Mouse (Mus musculus) C2C12 (cell line): Measurements from ENCODE around the gene Cfap100. TPM values are rescaled to one million over a fixed set of nuclear protein-coding genes. Genes with fewer than 3 reads are reported as not detected.

Experiments used
- H3K27me3 ChIP-seq: one replicate; pipeline ENCODE4 v1.6.1; 2011; ENCODE audit not compliant: control insufficient read depth, insufficient read depth, insufficient read length
- H3K36me3 ChIP-seq: one replicate; pipeline ENCODE4 v1.6.1; 2011; ENCODE audit not compliant: control insufficient read depth, insufficient read depth
- H3K4me3 ChIP-seq: one replicate; pipeline ENCODE4 v1.5.1; 2011; ENCODE audit warnings: mild to moderate bottlenecking, control low read depth; ENCODE audit not compliant: poor library complexity, insufficient read depth, severe bottlenecking
- H3K79me2 ChIP-seq: one replicate; pipeline ENCODE4 v1.6.1; 2011; ENCODE audit not compliant: control insufficient read depth, insufficient read depth
- H3K79me3 ChIP-seq: one replicate; pipeline ENCODE4 v1.6.1; 2011; ENCODE audit warnings: low read depth, control low read depth
- H3ac ChIP-seq: one replicate; pipeline ENCODE3; 2011; ENCODE audit warnings: low read depth; ENCODE audit not compliant: control insufficient read depth, insufficient read length
- CEBPB ChIP-seq: IDR thresholded peaks from one replicate; pipeline ENCODE4 v1.6.1; 2011; ENCODE audit warnings: low read depth, mild to moderate bottlenecking, control low read depth, moderate library complexity
- CTCF ChIP-seq: IDR thresholded peaks from one replicate; pipeline ENCODE4 v1.5.1; 2011; ENCODE audit not compliant: control insufficient read depth, insufficient read depth, insufficient read length
- FOSL1 ChIP-seq: IDR thresholded peaks from one replicate; pipeline ENCODE4 v1.8.0; 2011; ENCODE audit warnings: mild to moderate bottlenecking, low read length; ENCODE audit not compliant: poor library complexity, insufficient read depth, severe bottlenecking
- MAX ChIP-seq: IDR thresholded peaks from one replicate; pipeline ENCODE4 v1.6.1; 2011; ENCODE audit warnings: mild to moderate bottlenecking, control low read depth
- MYOD1 ChIP-seq: IDR thresholded peaks from one replicate; pipeline ENCODE4 v1.6.1; 2011; ENCODE audit warnings: low read depth; ENCODE audit not compliant: control insufficient read depth, insufficient read length
- MYOG ChIP-seq: IDR thresholded peaks from one replicate; pipeline ENCODE4 v1.6.1; 2011; ENCODE audit not compliant: control insufficient read depth, insufficient read length; ENCODE audit errors: extremely low read depth
- USF1 ChIP-seq: IDR thresholded peaks from one replicate; pipeline ENCODE4 v1.6.1; 2011; ENCODE audit warnings: low read depth, mild to moderate bottlenecking, control low read depth, moderate library complexity
- polyA plus RNA-seq: library from polyadenylated mRNA; unstranded; fragments of >200 nt; fragmentation: generic; extraction: Trizol; gene quantifications from one replicate; pipeline ENCODE4 v1.2.1, GENCODE M21; 2012; ENCODE audit warnings: missing spikeins

Gene Cfap100
- polyA plus RNA-seq, 1 experiment: 0.02 TPM

DNA sequence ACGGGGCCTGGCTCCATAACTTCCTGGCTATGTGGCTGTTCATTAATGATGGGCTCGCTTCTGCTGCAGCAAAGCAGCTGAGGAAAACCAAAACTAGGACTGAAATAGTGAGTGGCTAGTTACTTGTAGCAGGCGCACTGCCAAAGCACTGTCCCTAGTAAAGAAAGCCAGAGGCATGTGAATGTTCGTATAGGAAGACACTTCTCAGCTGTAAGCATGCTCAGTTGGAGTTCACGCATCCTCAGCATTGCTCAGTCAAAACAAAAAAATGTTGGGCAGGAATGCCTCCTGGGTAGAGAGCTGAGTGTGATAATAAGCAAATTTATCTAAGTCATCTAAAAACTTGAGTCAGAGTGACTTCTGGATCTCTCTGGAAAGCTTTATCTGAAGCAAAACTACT is 70.5 kb downstream of the Cfap100 start:
- Histone ChIP-seq H3K79me2 (no peaks in the 10 kb centered on the region), H3K36me3 (no peaks in the 10 kb centered on the region), H3K27me3 (no peaks in the 10 kb centered on the region), H3K4me3 (no peak overlapping the region), H3ac (no peak overlapping the region), H3K79me3 (no peaks in the 10 kb centered on the region)
- TF ChIP-seq MYOG (no peak), USF1 (no peak), CEBPB (no peak), MAX (no peak), CTCF (no peak), FOSL1 (no peak), MYOD1 (no peak)

Other genes with a start within 250 kb of the Cfap100 start
- gene V1ra8, start 226.0 kb downstream of the Cfap100 start, polyA plus RNA-seq: not detected
- not detected for gene Vmn1r53, start 204.4 kb downstream of the Cfap100 start, polyA plus RNA-seq
- not detected for gene Vmn1r54, start 182.5 kb downstream of the Cfap100 start, polyA plus RNA-seq
- not detected for gene BC048671, start 127.6 kb downstream of the Cfap100 start, polyA plus RNA-seq
- gene Chst13, start 103.6 kb downstream of the Cfap100 start, polyA plus RNA-seq: 0.05 TPM
- gene Uroc1, start 95.5 kb downstream of the Cfap100 start, polyA plus RNA-seq: not detected
- 7.4 TPM for gene Zxdc, start 59.3 kb downstream of the Cfap100 start, polyA plus RNA-seq
- gene Klf15, start 33.8 kb upstream of the Cfap100 start, polyA plus RNA-seq: not detected
- gene Aldh1l1, start 57.6 kb upstream of the Cfap100 start, polyA plus RNA-seq: 0.16 TPM
- gene Slc41a3, start 175.9 kb upstream of the Cfap100 start, polyA plus RNA-seq: 0.97 TPM